Mouse (Mus musculus) lung, postnatal 0 days (tissue): Measurements from ENCODE around the gene Crb1. TPM values are rescaled to one million over a fixed set of nuclear protein-coding genes. Genes with fewer than 3 reads are reported as not detected.

Experiments used
- ATAC-seq: fragments of 200-750 bp; cut with Nextera tagmentation; 2 replicates; pipeline ENCODE4 v1.8.0; 2017; ENCODE audit warnings: moderate library complexity
- DNase-seq: peaks from one replicate; pipeline ENCODE4 v3.0.0-alpha.2; 2016; ENCODE audit warnings: low spot score
- H3K27ac ChIP-seq: fragments of 300-500 bp; sonication (generic); 2 replicates; pipeline ENCODE4 v1.5.1; 2014; ENCODE audit warnings: antibody characterized with exemption, mild to moderate bottlenecking, low read length, mixed read lengths
- H3K27me3 ChIP-seq: fragments of 300-500 bp; sonication (generic); replicated peaks from 2 replicates; pipeline ENCODE4 v1.6.1; 2014; ENCODE audit warnings: low read length, mixed read lengths; ENCODE audit not compliant: insufficient read depth
- H3K36me3 ChIP-seq: fragments of 300-500 bp; sonication (generic); 2 replicates; pipeline ENCODE4 v1.6.1; 2014; ENCODE audit warnings: low read length, mixed read lengths; ENCODE audit not compliant: insufficient read depth
- H3K4me1 ChIP-seq: fragments of 300-500 bp; sonication (generic); 2 replicates; pipeline ENCODE4 v1.6.1; 2014; ENCODE audit warnings: antibody characterized with exemption, low read depth, low read length, mixed read lengths; ENCODE audit not compliant: insufficient read depth
- H3K4me2 ChIP-seq: fragments of 300-500 bp; sonication (generic); replicated peaks from 2 replicates; pipeline ENCODE4 v1.6.1; 2014; ENCODE audit warnings: low read depth, mild to moderate bottlenecking, low read length, moderate library complexity, mixed read lengths
- H3K4me3 ChIP-seq: fragments of 300-500 bp; sonication (generic); 2 replicates; pipeline ENCODE4 v1.5.1; 2014; ENCODE audit warnings: low read depth, low read length
- H3K9ac ChIP-seq: fragments of 300-500 bp; sonication (generic); replicated peaks from 2 replicates; pipeline ENCODE4 v1.6.1; 2014; ENCODE audit warnings: low read depth, mild to moderate bottlenecking
- H3K9me3 ChIP-seq: fragments of 300-500 bp; sonication (generic); 2 replicates; pipeline ENCODE4 v1.6.1; 2016; ENCODE audit warnings: low read length, mixed read lengths
- CTCF ChIP-seq: IDR thresholded peaks from 2 replicates; pipeline ENCODE4 v1.5.1; 2016; ENCODE audit warnings: antibody characterized with exemption, mild to moderate bottlenecking
- EP300 ChIP-seq: IDR thresholded peaks from 2 replicates; pipeline ENCODE4 v1.6.1; 2016; ENCODE audit warnings: antibody characterized with exemption, mild to moderate bottlenecking, control low read depth
- WGBS: fragments of 180-500 bp; shearing (Covaris S2); extraction: QIAGEN DNeasy Blood & Tissue Kit; methylation state at CpG from one replicate; pipeline ENCODE4 v1.1.7; 2014; 5-methylcytosine and 5-hydroxymethylcytosine counted together
- polyA plus RNA-seq: library from polyadenylated mRNA; unstranded; fragments of >200 nt; fragmentation: Nextera tagmentation; extraction: Ambion mirVana; gene quantifications from 2 replicates; pipeline ENCODE4 v1.2.1, GENCODE M21; 2015

The Crb1 gene
- polyA plus RNA-seq, 1 experiment from 2014 or later = 0.10 TPM

DNA sequence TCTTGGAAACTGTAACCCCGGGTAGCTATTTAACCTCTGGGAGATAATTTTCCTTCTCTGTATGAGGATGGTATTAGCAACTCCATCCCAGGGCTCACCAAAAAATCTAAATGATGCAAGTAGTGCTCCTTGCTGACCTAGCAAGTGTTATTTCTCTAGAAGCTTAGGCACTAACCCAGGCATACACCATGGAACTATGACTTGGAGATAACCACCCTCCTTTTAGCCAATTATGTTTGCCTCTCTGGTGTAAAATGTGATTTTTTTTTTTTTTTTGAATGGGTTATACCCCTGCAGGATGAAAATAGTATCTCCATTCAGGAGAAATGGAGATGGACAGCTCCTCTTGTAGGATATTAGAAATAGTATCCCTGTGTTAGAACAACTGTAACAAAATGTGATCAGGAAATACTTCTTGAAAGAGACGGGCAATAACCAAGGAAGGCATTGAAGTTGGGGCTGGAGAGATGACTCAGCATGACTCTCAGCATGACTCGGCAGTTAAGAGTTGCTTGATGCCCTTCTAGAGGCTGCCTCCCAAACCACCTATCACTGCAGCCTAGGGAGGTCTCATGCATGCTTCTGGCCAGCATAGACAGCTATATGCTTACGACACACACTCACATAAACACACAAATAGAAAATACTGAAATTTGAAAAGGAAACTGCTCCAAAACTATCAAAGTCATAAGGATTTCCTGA is 100.1 kb downstream of the Crb1 start:
- Histone ChIP-seq H3K9ac (no peak overlapping the region), H3K4me2 (no peak overlapping the region), H3K27ac (no peak overlapping the region), H3K9me3 (no peaks in the 10 kb centered on the region), H3K36me3 (no peaks in the 10 kb centered on the region), H3K27me3 (no peaks in the 10 kb centered on the region), H3K4me1 (no peaks in the 10 kb centered on the region), H3K4me3 (no peak overlapping the region)
- ATAC-seq (no peak), DNase-seq (no peak)
- no peak for TF ChIP-seq EP300
- WGBS = 70% methylated on average over 4 of the region's 4 CpGs

DNA sequence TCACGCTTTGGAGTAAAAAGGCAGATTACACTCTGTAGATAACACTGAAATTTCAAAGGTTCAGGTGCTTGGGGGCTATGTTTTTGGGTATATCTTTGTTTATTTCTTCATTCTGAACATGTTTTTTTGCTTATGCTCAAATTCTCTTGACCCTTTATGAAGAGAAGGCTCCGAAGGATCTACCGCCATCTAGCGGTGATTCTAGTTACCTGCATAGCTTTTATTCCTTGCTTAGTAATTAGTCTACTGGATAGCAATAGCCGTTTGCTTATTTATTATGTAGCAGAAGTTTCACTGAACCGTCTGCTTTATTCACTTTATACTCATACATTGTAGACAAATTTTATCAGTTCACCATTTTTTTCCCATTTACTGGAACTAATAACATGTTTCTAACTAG is 109.1 kb downstream of the Crb1 start:
- 15% methylated on average over 6 of the region's 6 CpGs for WGBS
- peak; percentile 86 for TF ChIP-seq CTCF
- no peak for TF ChIP-seq EP300
- DNase-seq (peak; percentile 90), ATAC-seq (no peak)
- Histone ChIP-seq H3K4me1 (no peaks in the 10 kb centered on the region), H3K27ac (no peak overlapping the region), H3K9ac (no peak overlapping the region), H3K4me2 (no peak overlapping the region), H3K36me3 (no peaks in the 10 kb centered on the region), H3K9me3 (no peaks in the 10 kb centered on the region), H3K4me3 (no peak overlapping the region), H3K27me3 (no peaks in the 10 kb centered on the region)

DNA sequence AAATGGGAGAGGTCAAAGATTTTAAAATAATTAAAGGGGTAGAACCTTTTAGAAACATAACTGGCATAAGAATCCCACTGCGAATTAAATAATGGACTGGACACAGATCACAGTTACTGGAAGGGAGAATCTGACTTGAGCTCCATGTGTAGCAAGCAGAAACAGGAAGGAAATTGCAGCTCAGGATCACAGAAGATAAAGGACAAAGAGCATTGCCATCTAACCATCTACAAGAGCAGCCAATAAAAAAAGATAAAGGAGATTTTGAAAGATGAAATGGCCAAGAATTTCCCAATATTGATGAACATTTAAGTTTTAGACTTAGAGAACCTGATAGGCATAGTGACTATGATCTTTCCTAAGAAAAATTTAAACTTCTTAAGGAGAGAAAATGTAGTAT is 112.7 kb downstream of the Crb1 start:
- WGBS = 84% methylated on average over 1 of the region's 1 CpGs
- no peaks in the 10 kb centered on the region for H3K4me1 ChIP-seq
- H3K27me3 ChIP-seq = no peaks in the 10 kb centered on the region
- H3K36me3 ChIP-seq = no peaks in the 10 kb centered on the region
- DNase-seq (no peak), ATAC-seq (no peak)
- no peak overlapping the region for H3K9ac ChIP-seq
- no peak overlapping the region for H3K27ac ChIP-seq
- H3K9me3 ChIP-seq = no peaks in the 10 kb centered on the region
- TF ChIP-seq CTCF = no peak
- no peak for TF ChIP-seq EP300
- no peak overlapping the region for H3K4me2 ChIP-seq
- no peak overlapping the region for H3K4me3 ChIP-seq

DNA sequence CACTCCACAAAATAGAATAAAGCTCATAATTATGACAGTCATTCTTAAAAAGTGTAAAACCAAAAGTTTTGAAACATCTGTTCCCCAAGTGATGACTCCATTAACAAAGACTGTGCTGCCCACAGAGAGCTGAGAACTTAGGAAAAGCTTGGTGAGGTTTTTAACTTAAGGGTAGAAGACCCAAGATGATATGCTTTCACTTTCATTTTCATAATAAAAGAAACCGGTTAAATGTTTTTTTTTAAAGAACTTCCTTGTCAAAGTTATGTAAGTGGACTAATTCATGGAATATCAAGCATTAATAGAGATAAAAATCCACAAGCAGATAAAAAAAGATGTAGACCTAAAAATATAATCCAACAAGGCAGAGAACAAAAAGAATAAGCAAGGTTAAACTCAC is 113.7 kb downstream of the Crb1 start:
- H3K4me2 ChIP-seq = no peak overlapping the region
- H3K27me3 ChIP-seq = no peaks in the 10 kb centered on the region
- H3K4me1 ChIP-seq = no peaks in the 10 kb centered on the region
- ATAC-seq (no peak), DNase-seq (peak; percentile 23)
- TF ChIP-seq EP300 (no peak), CTCF (no peak)
- no peaks in the 10 kb centered on the region for H3K36me3 ChIP-seq
- no peaks in the 10 kb centered on the region for H3K9me3 ChIP-seq
- H3K4me3 ChIP-seq = no peak overlapping the region
- H3K27ac ChIP-seq = no peak overlapping the region
- no peak overlapping the region for H3K9ac ChIP-seq
- 39% methylated on average over 1 of the region's 1 CpGs for WGBS

DNA sequence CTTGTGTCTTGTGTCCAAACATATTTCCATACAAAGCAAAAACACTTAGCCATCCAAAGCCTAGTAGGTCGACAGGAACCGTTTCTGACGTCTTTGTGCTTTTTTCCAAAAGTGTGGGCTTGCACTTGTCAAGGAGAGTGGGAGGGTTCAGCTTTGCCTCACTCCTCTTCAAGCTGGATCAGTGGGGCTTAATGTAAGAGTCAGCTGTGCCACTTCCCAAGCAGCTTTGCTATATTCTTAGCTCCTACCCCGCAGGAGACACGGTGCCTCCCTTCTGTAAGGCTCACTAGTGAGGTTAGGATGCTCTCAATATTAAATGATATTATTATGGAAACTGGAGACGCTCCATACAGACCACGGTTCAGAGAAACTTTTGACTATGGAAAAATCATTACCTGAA is 121.3 kb downstream of the Crb1 start:
- no peaks in the 10 kb centered on the region for H3K36me3 ChIP-seq
- 53% methylated on average over 7 of the region's 7 CpGs for WGBS
- no peak overlapping the region for H3K27ac ChIP-seq
- ATAC-seq (no peak), DNase-seq (no peak)
- TF ChIP-seq EP300 (no peak), CTCF (no peak)
- no peaks in the 10 kb centered on the region for H3K9me3 ChIP-seq
- H3K4me3 ChIP-seq = no peak overlapping the region
- H3K4me2 ChIP-seq = no peak overlapping the region
- H3K9ac ChIP-seq = no peak overlapping the region
- no peaks in the 10 kb centered on the region for H3K27me3 ChIP-seq
- no peaks in the 10 kb centered on the region for H3K4me1 ChIP-seq

DNA sequence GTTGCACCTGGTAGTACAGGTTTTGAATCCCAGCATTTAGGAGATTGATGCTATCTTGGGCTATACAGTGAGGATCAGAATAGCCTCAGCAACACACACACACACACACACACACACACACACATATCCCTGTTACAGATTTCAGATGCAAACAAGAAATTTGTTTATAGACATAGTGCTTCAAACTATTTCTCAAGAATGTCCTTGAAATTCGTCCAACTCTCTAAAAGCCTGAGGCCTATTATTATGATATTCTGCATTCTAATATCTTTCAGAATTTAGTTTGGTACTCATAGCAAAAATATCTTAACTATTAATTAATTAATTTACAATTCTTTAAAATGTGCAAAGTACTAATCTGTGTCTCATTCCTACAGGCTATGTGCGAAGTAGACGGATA is 124.9 kb downstream of the Crb1 start:
- no peaks in the 10 kb centered on the region for H3K36me3 ChIP-seq
- peak; percentile 55 for DNase-seq
- TF ChIP-seq EP300 (no peak), CTCF (no peak)
- ATAC-seq = no peak
- H3K9me3 ChIP-seq = no peaks in the 10 kb centered on the region
- no peak overlapping the region for H3K4me3 ChIP-seq
- H3K9ac ChIP-seq = no peak overlapping the region
- H3K27ac ChIP-seq = no peak overlapping the region
- 64% methylated on average over 3 of the region's 3 CpGs for WGBS
- no peak overlapping the region for H3K4me2 ChIP-seq
- no peaks in the 10 kb centered on the region for H3K27me3 ChIP-seq
- no peaks in the 10 kb centered on the region for H3K4me1 ChIP-seq

DNA sequence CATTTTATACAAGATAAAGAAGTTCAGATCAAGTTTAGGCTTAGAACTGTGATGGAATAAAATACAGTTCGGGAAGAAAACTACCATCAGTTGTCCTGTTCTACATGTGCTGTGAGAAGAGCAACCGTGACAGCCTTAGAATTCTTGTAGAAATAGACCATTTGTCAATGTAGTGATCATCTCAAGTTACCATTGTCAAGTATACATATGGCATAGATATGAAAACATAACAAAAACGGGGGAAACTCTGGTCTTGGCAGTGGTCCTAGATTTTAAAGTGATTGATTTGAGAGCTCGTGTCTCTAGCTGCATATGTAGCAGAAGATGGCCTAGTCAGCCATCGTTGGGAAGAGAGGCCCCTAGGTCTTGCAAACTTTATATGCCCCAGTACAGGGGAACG is 127.7 kb downstream of the Crb1 start:
- ATAC-seq = no peak
- 47% methylated on average over 6 of the region's 6 CpGs for WGBS

More for the DNA sequence above, 127.7 kb downstream of the Crb1 start:
- Histone ChIP-seq H3K4me3 (no peak overlapping the region), H3K36me3 (no peaks in the 10 kb centered on the region), H3K4me1 (no peaks in the 10 kb centered on the region), H3K4me2 (no peak overlapping the region), H3K9me3 (no peaks in the 10 kb centered on the region), H3K27me3 (no peaks in the 10 kb centered on the region), H3K27ac (no peak overlapping the region), H3K9ac (no peak overlapping the region)
- DNase-seq = no peak
- TF ChIP-seq EP300 (no peak), CTCF (no peak)
